Mouse (Mus musculus) forebrain, embryonic 16.5 days (tissue): ENCODE results near the gene Spg11. TPM values are rescaled to one million over a fixed set of nuclear protein-coding genes. Genes with fewer than 3 reads are reported as not detected.

Source experiments
- ATAC-seq: fragments of 200-750 bp; cut with Nextera tagmentation; 2 replicates; pipeline ENCODE4 v1.8.0; 2017; ENCODE audit warnings: mild to moderate bottlenecking, moderate library complexity
- H3K27ac ChIP-seq: fragments of 300-500 bp; sonication (generic); 2 replicates; pipeline ENCODE4 v1.5.1; 2014; ENCODE audit warnings: low read length, control low read depth
- H3K27me3 ChIP-seq: fragments of 300-500 bp; sonication (generic); replicated peaks from 2 replicates; pipeline ENCODE4 v1.6.1; 2014; ENCODE audit warnings: low read length; ENCODE audit not compliant: control insufficient read depth, insufficient read depth
- H3K36me3 ChIP-seq: fragments of 300-500 bp; sonication (generic); 2 replicates; pipeline ENCODE4 v1.6.1; 2014; ENCODE audit not compliant: control insufficient read depth, insufficient read depth
- H3K4me1 ChIP-seq: fragments of 300-500 bp; sonication (generic); replicated peaks from 2 replicates; pipeline ENCODE4 v1.6.1; 2014; ENCODE audit warnings: low read length; ENCODE audit not compliant: control insufficient read depth, insufficient read depth
- H3K4me2 ChIP-seq: fragments of 300-500 bp; sonication (generic); 2 replicates; pipeline ENCODE4 v1.6.1; 2014; ENCODE audit warnings: mild to moderate bottlenecking, low read length, control low read depth
- H3K4me3 ChIP-seq: fragments of 300-500 bp; sonication (generic); replicated peaks from 2 replicates; pipeline ENCODE4 v1.5.1; 2014; ENCODE audit warnings: mild to moderate bottlenecking, low read length, control low read depth
- H3K9ac ChIP-seq: fragments of 300-500 bp; sonication (generic); replicated peaks from 2 replicates; pipeline ENCODE4 v1.6.1; 2014; ENCODE audit warnings: low read depth, low read length, control low read depth
- H3K9me3 ChIP-seq: fragments of 300-500 bp; sonication (generic); 2 replicates; pipeline ENCODE4 v1.6.1; 2016; ENCODE audit warnings: low read length; ENCODE audit not compliant: control insufficient read depth
- WGBS: fragments of 180-500 bp; shearing (Covaris S2); extraction: QIAGEN DNeasy Blood & Tissue Kit; methylation state at CpG from one replicate; pipeline ENCODE4 v1.1.7; 2014; 5-methylcytosine and 5-hydroxymethylcytosine counted together
- polyA plus RNA-seq: library from polyadenylated mRNA; unstranded; fragments of >200 nt; fragmentation: Nextera tagmentation; extraction: Ambion mirVana; gene quantifications from 2 replicates; pipeline ENCODE4 v1.2.1, GENCODE M21; 2015

Gene Spg11
- polyA plus RNA-seq, 1 experiment from 2014 or later, result 8.8 TPM

- H3K9me3 ChIP-seq, result no peaks in the 10 kb centered on the region
- H3K4me3 ChIP-seq, result no peak overlapping the region
- H3K4me1 ChIP-seq, result no peaks in the 10 kb centered on the region; the same call in 1 of the 2 replicates
- H3K4me2 ChIP-seq, result no peak overlapping the region
- no peaks in the 10 kb centered on the region for H3K27me3 ChIP-seq
- H3K27ac ChIP-seq, result no peak overlapping the region
- H3K36me3 ChIP-seq, result peaks cover 17% of the 10 kb centered on the region
- no peak overlapping the region for H3K9ac ChIP-seq
- 45% methylated on average over 4 of the region's 4 CpGs for WGBS
- no peak for ATAC-seq
These were observed 31.7 kb downstream of the Spg11 start for GRCm38 (mm10) chr2:122086446-122086845.

GRCm38 (mm10) chr2:122081728-122082456 lies 36.3 kb downstream of the Spg11 start:
- Histone ChIP-seq H3K9me3 (no peaks in the 10 kb centered on the region), H3K36me3 (peaks cover 23% of the 10 kb centered on the region), H3K27me3 (no peaks in the 10 kb centered on the region), H3K4me1 (peaks cover 3% of the 10 kb centered on the region), H3K4me3 (no peak overlapping the region), H3K4me2 (no peak overlapping the region), H3K27ac (no peak overlapping the region), H3K9ac (no peak overlapping the region)
- WGBS, result 36% methylated on average over 7 of the region's 7 CpGs
- no peak for ATAC-seq

GRCm38 (mm10) chr2:122069922-122070321 lies 48.3 kb downstream of the Spg11 start:
- Histone ChIP-seq H3K4me2 (no peak overlapping the region), H3K4me3 (no peak overlapping the region), H3K36me3 (peaks cover 7% of the 10 kb centered on the region; the same call in 1 of the 2 replicates), H3K27ac (no peak overlapping the region), H3K9me3 (no peaks in the 10 kb centered on the region), H3K27me3 (no peaks in the 10 kb centered on the region), H3K9ac (no peak overlapping the region), H3K4me1 (no peaks in the 10 kb centered on the region)
- no peak for ATAC-seq
- WGBS, result 34% methylated on average over 5 of the region's 5 CpGs

GRCm38 (mm10) chr2:122069144-122069912 lies 48.9 kb downstream of the Spg11 start:
- Histone ChIP-seq H3K4me2 (no peak overlapping the region), H3K9me3 (no peaks in the 10 kb centered on the region), H3K9ac (no peak overlapping the region), H3K4me3 (no peak overlapping the region), H3K27me3 (no peaks in the 10 kb centered on the region), H3K36me3 (peaks cover 7% of the 10 kb centered on the region; the same call in 1 of the 2 replicates), H3K27ac (no peak overlapping the region), H3K4me1 (no peaks in the 10 kb centered on the region)
- WGBS, result 94% methylated on average over 6 of the region's 6 CpGs
- ATAC-seq, result no peak

DNA sequence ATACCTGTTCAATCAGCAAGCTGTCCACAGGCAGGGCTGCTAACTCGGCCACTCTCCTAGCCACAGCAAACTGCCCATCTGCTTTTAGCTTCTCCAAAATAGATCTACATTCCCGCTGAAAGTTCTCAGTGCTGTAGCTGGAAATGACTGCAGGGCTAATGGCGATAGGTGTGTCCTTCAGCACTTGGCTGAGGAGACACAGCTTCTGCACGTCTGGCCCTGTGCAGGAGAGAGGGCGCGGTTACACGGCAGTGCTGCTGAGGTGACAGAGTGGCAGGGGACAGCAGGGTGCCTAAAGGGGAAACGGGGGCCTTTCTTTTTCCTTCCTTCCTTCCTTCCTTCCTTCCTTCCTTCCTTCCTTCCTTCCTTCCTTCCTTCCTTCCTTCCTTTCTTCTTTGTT lies 51.9 kb downstream of the Spg11 start:
- 79% methylated on average over 8 of the region's 8 CpGs for WGBS
- Histone ChIP-seq H3K9ac (no peak overlapping the region), H3K4me1 (no peaks in the 10 kb centered on the region), H3K36me3 (peaks cover 3% of the 10 kb centered on the region), H3K27ac (no peak overlapping the region), H3K4me2 (no peak overlapping the region), H3K4me3 (no peak overlapping the region), H3K27me3 (no peaks in the 10 kb centered on the region), H3K9me3 (no peaks in the 10 kb centered on the region)
- ATAC-seq, result no peak

- WGBS, result 52% methylated on average over 14 of the region's 14 CpGs
- H3K4me3 ChIP-seq, result no peak overlapping the region
- H3K27ac ChIP-seq, result no peak overlapping the region
- H3K9me3 ChIP-seq, result no peaks in the 10 kb centered on the region
- H3K9ac ChIP-seq, result no peak overlapping the region
- 0 out of 2 replicates have a peak, but pooled peaks have one; percentile 39 for ATAC-seq
- H3K4me1 ChIP-seq, result no peaks in the 10 kb centered on the region
- H3K4me2 ChIP-seq, result no peak overlapping the region
- peaks cover 3% of the 10 kb centered on the region for H3K36me3 ChIP-seq
- no peaks in the 10 kb centered on the region for H3K27me3 ChIP-seq
These were observed 52.8 kb downstream of the Spg11 start for GRCm38 (mm10) chr2:122065200-122065969.

DNA sequence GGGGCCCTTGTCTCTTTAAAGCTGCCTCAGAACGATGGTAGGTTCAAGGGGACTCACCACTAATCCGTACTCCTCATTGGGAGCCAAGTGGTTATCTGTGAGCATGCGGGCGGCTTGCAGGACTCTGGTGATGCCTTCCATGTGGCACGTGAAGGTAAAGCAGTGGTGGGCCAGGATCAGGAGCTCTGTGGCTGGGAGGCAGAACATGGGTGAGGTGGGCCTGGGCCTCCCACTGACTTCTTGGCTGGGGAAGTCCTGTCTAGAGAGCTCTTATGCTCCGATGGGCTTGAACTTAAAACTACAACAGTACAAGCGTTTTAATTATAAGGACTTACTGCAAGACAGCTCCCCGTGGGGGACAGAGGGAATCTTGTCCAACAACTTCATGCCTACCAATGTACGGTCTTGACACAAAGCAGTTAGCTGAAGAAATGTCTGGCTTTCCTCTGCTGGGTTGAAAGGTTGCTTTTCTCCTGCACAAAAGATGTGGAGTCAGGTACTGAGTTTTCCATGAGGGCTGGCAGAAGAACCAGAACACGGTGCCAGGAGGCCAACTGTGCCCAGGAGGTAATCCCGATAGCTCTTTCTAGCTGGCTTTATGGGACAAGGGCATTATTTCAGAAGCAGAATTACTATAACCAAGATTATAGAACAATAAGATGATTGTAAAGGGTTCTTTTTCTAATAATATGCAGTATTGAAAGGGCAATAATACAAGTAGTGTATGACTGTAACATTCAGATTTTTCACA lies 58.6 kb downstream of the Spg11 start:
- Histone ChIP-seq H3K36me3 (peaks cover 19% of the 10 kb centered on the region), H3K4me1 (no peaks in the 10 kb centered on the region), H3K9ac (no peak overlapping the region), H3K9me3 (no peaks in the 10 kb centered on the region), H3K27ac (no peak overlapping the region), H3K27me3 (no peaks in the 10 kb centered on the region), H3K4me3 (no peak overlapping the region), H3K4me2 (no peak overlapping the region)
- 84% methylated on average over 11 of the region's 11 CpGs for WGBS
- ATAC-seq, result no peak

DNA sequence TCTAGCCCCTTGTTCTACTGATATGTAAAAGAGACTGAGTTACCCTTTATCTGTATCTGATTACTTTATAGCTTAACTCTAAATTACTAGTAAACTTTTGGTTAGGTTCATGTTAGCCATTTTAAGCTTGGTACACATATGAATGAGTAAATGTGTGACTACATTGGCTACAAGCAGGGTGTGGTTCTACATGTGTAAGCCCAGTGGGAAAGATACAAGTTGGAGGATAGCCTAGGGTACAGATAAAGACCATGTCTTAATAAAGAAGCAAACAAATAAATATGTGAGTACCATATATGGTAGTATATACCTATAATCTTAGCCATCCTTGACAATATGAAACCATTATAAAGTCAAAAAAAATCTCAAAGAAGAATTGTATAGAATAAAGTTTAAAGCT lies 74.3 kb downstream of the Spg11 start:
- H3K4me3 ChIP-seq, result no peak overlapping the region
- no peak for ATAC-seq
- H3K4me1 ChIP-seq, result no peaks in the 10 kb centered on the region
- H3K36me3 ChIP-seq, result peaks cover 8% of the 10 kb centered on the region
- no peak overlapping the region for H3K27ac ChIP-seq
- H3K4me2 ChIP-seq, result no peak overlapping the region
- H3K27me3 ChIP-seq, result no peaks in the 10 kb centered on the region
- H3K9me3 ChIP-seq, result no peaks in the 10 kb centered on the region
- no peak overlapping the region for H3K9ac ChIP-seq
